Mouse (Mus musculus) thymus, adult 18-20 months (tissue): ENCODE measurements around the gene Gdpd5.
"Not testable (repeated sequence)": the region's sequence is repeated elsewhere in the genome, so short reads cannot be mapped to it uniquely, and the experiment has no call there.

Experiments used
- DNase-seq, 2 experiments: peaks; one replicate each; pipeline ENCODE4 v3.0.0; 2022; ENCODE audit warnings: mixed read lengths in 2 of 2

Gene Gdpd5

DNA sequence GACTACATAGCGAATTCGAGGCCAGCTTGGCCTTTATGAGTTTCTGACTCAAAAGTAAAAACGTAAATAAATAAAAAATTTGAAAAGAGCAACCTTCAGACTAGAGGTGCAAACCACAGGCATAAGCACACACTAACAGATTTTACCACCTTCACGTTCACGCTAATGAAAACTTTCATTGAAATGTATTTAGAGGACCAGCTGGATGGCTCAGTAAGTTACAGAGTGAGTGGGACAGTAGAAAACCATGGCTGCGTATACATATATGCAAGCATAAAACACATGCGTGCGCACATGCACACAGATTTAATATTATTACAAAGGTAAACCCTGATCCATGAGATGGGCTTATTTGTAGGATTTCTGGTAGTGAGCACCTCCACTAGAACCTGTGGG lies 102.7 kb downstream of the Gdpd5 start:
- DNase-seq: no peak

DNA sequence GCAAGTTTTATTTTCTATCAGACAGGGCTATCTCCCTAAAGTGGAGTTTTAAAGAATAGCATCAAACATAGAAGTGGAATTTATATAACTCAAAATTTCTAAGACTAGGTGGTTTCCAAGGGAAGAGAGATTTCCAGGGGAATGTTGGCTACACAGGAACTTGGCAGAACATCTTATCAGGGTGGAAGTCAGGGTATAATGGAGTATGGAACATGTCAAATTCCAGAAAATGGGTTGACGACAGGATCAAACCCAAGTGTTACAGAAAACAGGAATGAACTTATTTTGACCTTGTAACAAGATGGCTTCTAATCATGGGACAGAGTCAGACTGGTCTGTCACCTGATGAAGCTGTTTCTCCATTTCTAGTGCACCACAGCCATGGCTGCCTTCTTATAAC lies 103.5 kb downstream of the Gdpd5 start:
- no peak for DNase-seq

DNA sequence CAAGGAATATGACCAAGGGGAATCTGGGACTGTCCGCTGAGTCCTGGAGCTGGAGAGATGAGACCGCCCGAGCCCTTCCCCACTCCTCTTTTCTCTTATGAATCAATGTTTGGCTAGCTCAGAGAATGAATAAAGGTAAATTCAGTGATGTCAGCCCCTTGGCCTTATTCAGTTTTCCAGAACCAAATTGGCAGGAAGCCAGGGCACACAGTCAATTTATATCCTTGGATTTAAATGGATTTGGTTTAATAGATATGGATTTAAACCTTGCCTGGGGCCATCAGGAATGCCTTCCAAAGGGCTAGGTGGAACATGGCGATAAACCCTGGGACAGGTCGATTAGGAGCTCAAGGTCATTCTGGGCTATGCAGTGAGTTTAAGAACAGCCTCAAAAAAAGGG lies 108.5 kb downstream of the Gdpd5 start:
- no peak for DNase-seq

DNA sequence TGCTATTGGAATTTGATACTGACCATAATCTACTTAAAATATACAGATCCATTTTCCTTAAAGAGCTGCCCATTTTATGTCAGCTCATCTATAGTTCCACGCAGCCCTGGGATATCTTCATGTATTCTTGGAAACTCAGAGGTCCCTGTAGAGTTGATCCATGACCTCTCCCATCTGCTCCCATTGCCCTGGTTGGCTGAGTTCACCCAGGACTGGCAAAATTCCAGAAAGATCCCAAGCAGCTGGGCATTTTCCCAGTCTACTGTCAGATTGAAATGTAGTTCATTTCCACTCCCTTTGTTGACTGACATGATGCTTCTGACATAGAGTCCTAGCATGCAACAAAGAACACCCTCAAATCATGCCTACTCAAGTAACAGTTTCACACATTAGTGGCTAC lies 117.9 kb downstream of the Gdpd5 start:
- no peak for DNase-seq

DNA sequence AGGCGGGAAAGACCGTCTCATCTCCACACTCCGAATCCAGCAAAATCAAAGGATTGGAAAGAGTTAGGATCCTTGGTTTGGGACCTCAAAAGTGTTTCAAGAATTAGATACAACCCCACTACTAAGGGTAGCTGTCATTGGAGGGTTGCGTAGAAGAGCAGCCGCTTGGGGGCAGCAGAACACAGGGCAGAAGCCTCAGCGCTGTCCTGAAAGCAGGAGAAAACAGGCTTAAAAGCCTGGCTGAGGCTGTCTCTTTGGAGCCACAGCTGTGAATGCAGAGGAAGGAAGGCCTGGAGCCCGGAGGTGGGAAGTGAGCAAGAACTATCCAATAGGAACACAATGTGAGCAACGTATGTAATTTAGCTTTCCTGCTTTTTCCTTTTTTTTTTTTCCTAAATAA lies 119.0 kb downstream of the Gdpd5 start:
- DNase-seq: peak; percentile 40 to 43

DNA sequence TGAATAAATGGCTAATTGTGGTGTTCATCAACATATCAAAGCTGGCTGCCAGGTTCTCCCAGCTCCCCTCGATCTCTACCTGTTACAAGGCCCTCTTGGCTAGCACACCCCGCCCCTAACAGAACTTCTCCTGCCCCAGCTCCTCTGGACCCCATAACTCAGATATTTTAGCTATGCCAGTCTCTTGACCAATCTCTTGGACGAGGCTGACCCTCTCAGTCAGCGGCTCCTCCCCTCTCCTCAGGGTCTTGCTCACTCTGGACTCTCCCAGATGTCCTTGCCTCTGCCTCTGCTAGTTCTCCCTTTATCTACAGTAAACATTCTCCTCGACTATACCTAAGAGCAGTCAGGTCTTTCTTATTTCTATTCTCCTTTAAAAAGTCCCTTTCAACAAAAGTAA lies 119.4 kb downstream of the Gdpd5 start:
- DNase-seq: no peak

DNA sequence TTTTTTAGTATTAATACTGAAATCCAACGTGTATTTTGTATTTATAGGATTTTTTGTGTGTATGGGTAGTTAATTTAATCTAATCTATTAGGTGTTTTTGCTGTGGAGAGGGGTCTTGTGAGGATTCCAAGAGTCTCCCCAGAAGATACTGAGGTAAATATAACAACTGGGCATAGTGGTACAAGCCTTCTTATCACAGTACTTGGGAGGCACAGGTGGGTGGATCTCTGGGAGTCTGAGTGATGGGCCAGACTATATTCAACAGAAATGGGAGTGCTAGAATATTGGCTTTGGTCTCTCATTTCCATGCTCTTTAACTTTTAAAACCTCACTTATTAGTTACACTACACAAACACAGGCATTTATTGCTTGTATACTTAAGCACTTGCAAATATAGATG lies 119.9 kb downstream of the Gdpd5 start:
- no peak for DNase-seq

DNA sequence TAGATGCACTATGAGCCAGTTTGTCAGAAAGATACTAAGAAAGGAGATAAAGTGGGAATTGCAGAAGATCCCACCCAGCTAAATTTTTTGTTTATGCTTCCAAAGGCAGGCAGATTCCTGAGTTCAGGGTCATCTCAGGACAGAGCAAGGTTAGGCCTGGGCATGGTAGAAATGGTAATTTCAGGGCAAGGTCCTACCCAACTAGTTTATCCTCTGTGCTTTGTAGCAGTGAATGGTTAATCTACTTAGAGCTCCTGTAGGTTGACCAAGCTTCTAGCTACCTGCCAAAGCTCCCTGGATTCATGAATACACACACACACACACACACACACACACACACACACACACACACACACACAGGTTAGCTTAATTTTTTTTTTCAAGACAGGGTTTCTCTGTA lies 123.3 kb downstream of the Gdpd5 start:
- no peak for DNase-seq

DNA sequence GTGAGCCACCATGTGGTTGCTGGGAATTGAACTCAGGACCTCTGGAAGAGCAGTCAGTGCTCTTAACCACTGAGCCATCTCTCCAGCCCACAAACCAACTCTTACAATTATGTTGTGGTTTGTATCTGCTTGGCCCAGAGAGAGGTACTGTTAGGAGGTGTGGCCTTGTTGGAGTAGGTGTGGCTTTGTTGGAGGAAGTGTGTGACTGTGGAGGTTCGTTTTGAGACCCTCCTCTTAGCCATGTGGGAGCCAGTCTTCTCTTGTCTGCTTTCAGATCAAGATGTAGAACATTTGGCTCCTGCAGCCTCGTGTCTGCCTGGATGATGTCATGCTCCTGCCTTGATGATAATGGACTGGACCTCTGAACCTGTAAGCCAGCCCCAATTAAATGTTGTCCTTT lies 127.0 kb downstream of the Gdpd5 start:
- DNase-seq: not testable (repeated sequence)

DNA sequence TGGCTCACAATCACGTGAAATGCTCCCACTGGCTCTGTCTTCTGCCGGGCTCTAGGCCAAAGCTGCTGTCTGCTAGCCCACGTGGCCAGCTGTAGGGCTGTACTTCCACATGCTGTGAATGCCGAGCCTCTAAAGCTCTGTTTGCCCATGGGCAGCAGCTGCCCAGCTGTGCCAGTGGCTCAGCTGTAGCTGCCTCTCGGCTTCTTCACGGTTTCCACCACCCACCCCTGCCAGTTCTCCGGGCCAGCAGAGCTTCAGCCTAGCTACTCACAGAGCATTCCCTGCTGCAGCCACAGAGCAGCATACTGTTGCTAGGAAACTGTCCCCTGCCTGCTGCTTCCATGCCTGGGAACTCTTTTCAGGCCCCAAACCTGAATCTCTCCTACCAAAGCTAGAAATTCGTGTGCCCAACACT lies 128.9 kb downstream of the Gdpd5 start:
- DNase-seq: no peak
